Mouse (Mus musculus) ES-E14 (cell line): Measurements from ENCODE around the gene Gm17660. TPM values are rescaled to one million over a fixed set of nuclear protein-coding genes. Genes with fewer than 3 reads are reported as not detected.

Experiments used
- DNase-seq: peaks from one replicate; pipeline ENCODE4 v3.0.0-alpha.2; 2013; ENCODE audit warnings: low read depth, low spot score
- H3K27ac ChIP-seq: 2 replicates; pipeline ENCODE4 v1.5.1; 2012; ENCODE audit warnings: low read depth, mild to moderate bottlenecking, low read length, moderate library complexity, mixed read lengths; ENCODE audit not compliant: poor library complexity, insufficient read depth, severe bottlenecking
- H3K36me3 ChIP-seq: 2 replicates; pipeline ENCODE4 v1.6.1; 2012; ENCODE audit warnings: mild to moderate bottlenecking, low read length, moderate library complexity, mixed read lengths; ENCODE audit not compliant: control insufficient read depth, poor library complexity, insufficient read depth, severe bottlenecking
- H3K4me1 ChIP-seq, 2 experiments: fragments of 150-350 bp in 1 of 2; sonication (generic) in 1 of 2; 2 replicates each; pipeline ENCODE4 v1.6.1; 2012; ENCODE audit warnings: low read length in 2 of 2, mild to moderate bottlenecking in 1 of 2, mixed read lengths in 1 of 2; ENCODE audit not compliant: control insufficient read depth in 2 of 2, insufficient read depth in 2 of 2, poor library complexity in 1 of 2
- H3K4me3 ChIP-seq, 2 experiments: fragments of 150-350 bp in 1 of 2; sonication (generic) in 1 of 2; 2 replicates each; pipeline ENCODE4 v1.5.1; 2012; ENCODE audit warnings: low read length in 2 of 2, low read depth in 1 of 2, mild to moderate bottlenecking in 1 of 2, mixed read lengths in 1 of 2; ENCODE audit not compliant: insufficient read depth in 1 of 2, poor library complexity in 1 of 2, severe bottlenecking in 1 of 2
- H3K9ac ChIP-seq: 2 replicates; pipeline ENCODE4 v1.6.1; 2012; ENCODE audit warnings: low read depth, mild to moderate bottlenecking, low read length, mixed read lengths; ENCODE audit not compliant: poor library complexity, insufficient read depth, severe bottlenecking
- H3K9me3 ChIP-seq: fragments of 150-350 bp; sonication (generic); 2 replicates; pipeline ENCODE4 v1.6.1; 2012; ENCODE audit warnings: low read depth, mild to moderate bottlenecking, low read length; ENCODE audit not compliant: control insufficient read depth, insufficient read depth
- CHD2 ChIP-seq: IDR thresholded peaks from 2 replicates; pipeline ENCODE4 v1.6.1; 2014; ENCODE audit warnings: mild to moderate bottlenecking, low read depth, low read length, inconsistent platforms
- HCFC1 ChIP-seq: IDR thresholded peaks from 2 replicates; pipeline ENCODE4 v1.6.1; 2012; ENCODE audit warnings: low read length, inconsistent platforms, borderline replicate concordance; ENCODE audit not compliant: insufficient read depth
- MAFK ChIP-seq: IDR thresholded peaks from 2 replicates; pipeline ENCODE4 v1.6.1; 2014; ENCODE audit warnings: mild to moderate bottlenecking, low read depth, low read length, inconsistent platforms; ENCODE audit not compliant: insufficient read depth
- ZC3H11A ChIP-seq: IDR thresholded peaks from 2 replicates; pipeline ENCODE4 v1.6.1; 2012; ENCODE audit warnings: low read depth, mild to moderate bottlenecking, inconsistent platforms, low read length, borderline replicate concordance
- ZNF384 ChIP-seq: IDR thresholded peaks from 2 replicates; pipeline ENCODE4 v1.6.1; 2012; ENCODE audit warnings: low read depth, low read length, inconsistent platforms
- in situ Hi-C, 2 experiments: fragments of 600-800 bp; cut with MboI; formaldehyde crosslinking; loops; one replicate each; pipeline ENCODE4 v1.15.1; 2025; ENCODE audit warnings: low sequenced_read_pairs in 2 of 2, inconsistent platforms in 1 of 2; ENCODE audit not compliant: unreplicated experiment in 2 of 2
- total RNA-seq: library from RNA; depleted of rRNA; stranded (reverse); fragments of 300-350 nt; gene quantifications from 2 replicates; pipeline ENCODE4 v1.2.3, GENCODE M21; 2012; rRNA removed

The Gm17660 gene
- not detected in 2 replicates for total RNA-seq

DNA sequence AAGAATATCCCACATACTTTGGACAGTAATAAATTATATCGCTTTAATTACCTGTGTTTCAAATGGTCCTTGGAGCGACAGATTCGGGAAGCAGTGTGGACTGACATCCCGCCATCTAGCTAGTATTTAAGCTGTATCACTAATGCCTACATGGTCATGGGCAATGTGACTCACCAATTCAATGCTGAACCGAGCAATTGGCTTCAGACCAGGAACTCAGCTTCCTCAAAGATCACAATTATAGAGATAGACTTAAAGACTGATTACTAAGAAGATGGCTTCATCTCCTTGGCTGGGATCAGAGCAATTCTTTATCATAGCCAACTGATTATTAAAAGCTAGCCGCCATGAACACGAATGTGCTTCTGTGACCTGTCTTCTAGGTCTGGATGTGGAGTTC is at the start of gene Gm17660:
Gene Gm17660, minus strand, starts transcription at position 101 of the 400 bp plus-strand sequence.
- DNase-seq = no peak
- Histone ChIP-seq H3K4me1 (peaks cover 0 to 2% of the 10 kb centered on the region in 2 experiments; a peak in 1 of 4 replicates), H3K4me3 (no peak within 1 kb of the TSS), H3K9ac (no peak within 1 kb of the TSS), H3K27ac (no peak within 1 kb of the TSS), H3K36me3 (no peaks in the 10 kb centered on the region), H3K9me3 (no peaks in the 10 kb centered on the region)
- TF ChIP-seq MAFK (no peak), HCFC1 (no peak), CHD2 (no peak), ZC3H11A (no peak), ZNF384 (no peak)
- in situ Hi-C loops = no loop called here

DNA sequence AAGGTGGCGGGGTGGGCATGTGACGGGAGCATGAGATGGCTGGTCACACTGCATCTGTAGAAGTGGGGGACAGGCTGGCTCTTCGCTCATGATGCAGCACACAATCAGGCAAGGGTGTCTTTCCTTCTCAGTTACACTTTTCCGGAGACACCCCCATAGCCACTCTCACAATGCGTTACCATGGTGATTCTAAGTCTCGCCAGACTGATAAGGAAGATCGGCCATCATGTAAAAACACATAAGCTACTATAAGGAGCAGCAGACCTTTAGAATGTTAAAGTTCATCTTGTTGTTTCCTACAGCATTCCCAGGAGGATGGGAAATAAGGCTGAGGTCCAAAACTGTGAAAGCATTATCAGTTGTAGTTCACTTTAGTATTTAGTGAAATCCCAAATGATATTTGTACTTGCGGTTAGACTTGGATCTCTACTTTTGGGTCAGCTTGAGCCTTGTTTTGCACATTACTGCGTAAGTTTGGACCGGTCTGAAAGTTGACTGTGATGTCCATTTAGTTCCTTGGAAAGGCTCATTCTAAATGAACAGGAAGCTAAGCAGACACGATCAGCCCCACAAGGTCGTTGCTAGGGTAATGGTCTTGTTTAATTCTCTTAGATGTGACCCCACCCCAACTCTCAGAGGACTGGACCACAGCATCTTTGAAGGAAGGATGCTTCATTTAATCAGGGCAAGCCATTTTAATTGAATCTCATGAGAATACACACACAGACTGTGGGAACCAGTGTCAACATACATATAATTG is 49.3 kb upstream of the Gm17660 start:
- in situ Hi-C loops = no loop called here
- H3K27ac ChIP-seq = no peak overlapping the region
- TF ChIP-seq HCFC1 = no peak

DNA sequence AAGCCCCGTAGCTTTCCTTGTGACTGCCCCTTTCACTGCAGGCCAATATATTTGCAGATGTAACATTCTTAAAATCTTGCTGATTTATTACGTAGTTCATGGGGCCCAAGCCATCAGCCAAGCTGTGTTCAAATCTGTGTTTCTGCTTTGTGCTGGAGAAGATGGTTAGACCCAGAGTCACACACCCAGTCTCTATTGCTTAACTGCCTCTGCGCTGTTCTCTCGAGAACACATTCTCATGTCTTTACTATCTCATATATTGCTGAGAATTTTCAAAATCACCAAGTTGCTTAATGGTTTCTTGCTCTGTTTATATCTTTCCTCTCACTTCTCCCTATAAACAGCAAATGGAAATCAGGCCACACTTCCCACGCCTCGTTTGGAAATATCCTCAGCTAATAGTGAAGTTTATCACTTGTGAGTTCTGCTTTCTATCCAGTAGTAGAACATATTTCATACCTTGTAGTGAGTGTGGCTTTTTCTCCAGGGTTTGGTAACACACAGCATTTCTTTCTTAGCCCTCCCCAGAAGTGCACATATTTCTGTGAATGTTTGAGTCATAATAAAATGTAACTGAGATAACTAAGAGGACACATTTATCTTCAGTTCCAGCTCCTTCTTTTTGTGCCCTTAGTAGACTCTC is 46.7 kb upstream of the Gm17660 start:
- Histone ChIP-seq H3K27ac (no peak overlapping the region), H3K4me3 (no peak overlapping the region), H3K9me3 (no peaks in the 10 kb centered on the region), H3K9ac (no peak overlapping the region), H3K4me1 (no peaks in the 10 kb centered on the region), H3K36me3 (no peaks in the 10 kb centered on the region)
- no peak for DNase-seq
- no peak for TF ChIP-seq ZC3H11A
- no peak for TF ChIP-seq ZNF384
- no peak for TF ChIP-seq MAFK
- no peak for TF ChIP-seq HCFC1
- TF ChIP-seq CHD2 = no peak
- in situ Hi-C loops = no loop called here

More for the DNA sequence above, 49.3 kb upstream of the Gm17660 start:
- Histone ChIP-seq H3K4me3 (no peak overlapping the region), H3K36me3 (no peaks in the 10 kb centered on the region), H3K9ac (no peak overlapping the region), H3K4me1 (no peaks in the 10 kb centered on the region), H3K9me3 (no peaks in the 10 kb centered on the region)
- DNase-seq = no peak

DNA sequence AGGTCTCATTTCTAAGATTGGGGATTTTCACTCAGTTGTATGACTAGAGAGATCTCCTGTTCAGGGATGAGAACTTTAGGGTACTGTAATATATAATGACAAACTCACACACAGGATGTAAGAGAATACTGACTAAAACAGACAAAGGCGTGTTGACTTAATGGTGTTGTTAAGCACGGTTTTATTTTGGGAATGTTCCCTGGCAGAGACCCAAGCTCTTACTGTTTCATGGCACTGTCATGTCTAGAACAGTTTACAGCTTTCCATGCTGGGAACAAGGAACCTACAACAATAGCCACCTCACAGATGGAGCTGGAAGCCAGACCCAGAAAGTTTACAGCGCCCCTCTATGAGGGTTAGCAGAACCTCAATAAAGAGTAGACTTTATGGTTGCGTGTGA is 38.5 kb upstream of the Gm17660 start:
- no peak overlapping the region for H3K4me3 ChIP-seq
- in situ Hi-C loops = no loop called here
- no peak overlapping the region for H3K27ac ChIP-seq
- TF ChIP-seq MAFK (no peak), HCFC1 (no peak), ZC3H11A (no peak), ZNF384 (no peak), CHD2 (no peak)
- no peak for DNase-seq
- H3K36me3 ChIP-seq = no peaks in the 10 kb centered on the region
- H3K9me3 ChIP-seq = no peaks in the 10 kb centered on the region
- H3K9ac ChIP-seq = no peak overlapping the region
- peaks cover 0 to 3% of the 10 kb centered on the region in 2 experiments; a peak in 1 of 4 replicates for H3K4me1 ChIP-seq
